Mouse (Mus musculus): ENCODE results near the gene Triml1. TPM values are rescaled to one million over a fixed set of nuclear protein-coding genes. Genes with fewer than 3 reads are reported as not detected.

The Triml1 gene
- not detected in 2 replicates for total RNA-seq (2015)
- total RNA-seq (2017) = not detected in 2 replicates

- ATAC-seq (ENCODE audit: poor library complexity, severe bottlenecking) = no peak
These were observed at the start of gene Triml1 for GRCm38 (mm10) chr8:43141386-43141785. TSS of gene Triml1 (minus strand) at chr8:43141486.

- no peak for ATAC-seq (ENCODE audit: poor library complexity, severe bottlenecking)
These were observed 41.0 kb upstream of the Triml1 start for GRCm38 (mm10) chr8:43182281-43182680.

GRCm38 (mm10) chr8:43180054-43180690 is 38.9 kb upstream of the Triml1 start, which contains the start of gene Triml2:
TSS of gene Triml2 (plus strand) at chr8:43180541.
- ATAC-seq (ENCODE audit: poor library complexity, severe bottlenecking) = no peak

- ATAC-seq (ENCODE audit: poor library complexity, severe bottlenecking) = no peak
These were observed 37.9 kb upstream of the Triml1 start for GRCm38 (mm10) chr8:43179189-43179588.

GRCm38 (mm10) chr8:43178263-43178662 is 37.0 kb upstream of the Triml1 start:
- ATAC-seq (ENCODE audit: poor library complexity, severe bottlenecking) = no peak

- no peak for ATAC-seq (ENCODE audit: poor library complexity, severe bottlenecking)
These were observed 35.6 kb upstream of the Triml1 start for GRCm38 (mm10) chr8:43176766-43177486.

GRCm38 (mm10) chr8:43169249-43169755 is 28.0 kb upstream of the Triml1 start:
- ATAC-seq (ENCODE audit: poor library complexity, severe bottlenecking) = no peak

GRCm38 (mm10) chr8:43168083-43168482 is 26.8 kb upstream of the Triml1 start:
- no peak for ATAC-seq (ENCODE audit: poor library complexity, severe bottlenecking)

- no peak for ATAC-seq (ENCODE audit: poor library complexity, severe bottlenecking)
These were observed 23.2 kb upstream of the Triml1 start for GRCm38 (mm10) chr8:43164453-43164852.

- no peak for ATAC-seq (ENCODE audit: poor library complexity, severe bottlenecking)
These were observed 22.0 kb upstream of the Triml1 start for GRCm38 (mm10) chr8:43163255-43163654.

- no peak for ATAC-seq (ENCODE audit: poor library complexity, severe bottlenecking)
These were observed 8.0 kb upstream of the Triml1 start for GRCm38 (mm10) chr8:43149307-43149706.

GRCm38 (mm10) chr8:43111205-43111827 is 30.0 kb downstream of the Triml1 start:
- no peak for ATAC-seq (ENCODE audit: poor library complexity, severe bottlenecking)

Other genes with a start within 250 kb of the Triml1 start
- not detected in 2 replicates for gene Triml2, start 39.1 kb upstream of the Triml1 start, total RNA-seq (2015)
- gene Triml2, start 39.1 kb upstream of the Triml1 start, total RNA-seq (2017) = not detected in 2 replicates
- gene Zfp42, start 165.5 kb upstream of the Triml1 start, total RNA-seq (2015) = not detected in 2 replicates
- not detected in 2 replicates for gene Zfp42, start 165.5 kb upstream of the Triml1 start, total RNA-seq (2017)